Mouse (Mus musculus): ENCODE measurements around the gene Rasgef1a. TPM values are rescaled to one million over a fixed set of nuclear protein-coding genes. Genes with fewer than 3 reads are reported as not detected.
A peak's percentile ranks its signal among the peaks of the same experiment; 100 is the strongest.

Gene Rasgef1a
- polyA plus RNA-seq, 1 experiment: 0.11 TPM

- TF ChIP-seq REST (IDR thresholded peaks at IDR 0.05; ENCODE audit: insufficient read depth, insufficient read length) (no peak), TCF12 (IDR thresholded peaks at IDR 0.05; ENCODE audit: insufficient read depth, poor library complexity, severe bottlenecking) (no peak), POLR2AphosphoS2 (IDR thresholded peaks at IDR 0.05; ENCODE audit: insufficient read length, low read depth) (no peak), SRF (IDR thresholded peaks at IDR 0.05; ENCODE audit: control insufficient read depth, insufficient read length, low read depth) (no peak), MYOD1 (IDR thresholded peaks at IDR 0.05; ENCODE audit: control insufficient read depth in 1 of 3, insufficient read length in 2 of 3, low read depth in 2 of 3) (no peak), MAX (IDR thresholded peaks at IDR 0.05; ENCODE audit: low read depth) (no peak), POLR2A (IDR thresholded peaks at IDR 0.05; ENCODE audit: insufficient read length, low read depth) (no peak), MYOG (IDR thresholded peaks at IDR 0.05; ENCODE audit: control insufficient read depth in 1 of 3, insufficient read depth in 1 of 3, insufficient read length in 2 of 3, low read depth in 2 of 3) (no peak)
- Histone ChIP-seq H3K79me2 (ENCODE audit: control insufficient read depth, insufficient read depth) (no peaks in the 10 kb centered on the region), H3K4me2 (ENCODE audit: low read depth) (peak overlapping the region; percentile 80), H3K4me3 (peak overlapping the region; percentile 12), H3K36me3 (ENCODE audit: control insufficient read depth, insufficient read depth) (no peaks in the 10 kb centered on the region), H3ac (ENCODE audit: control insufficient read depth, insufficient read length) (no peak overlapping the region), H3K27me3 (ENCODE audit: control insufficient read depth, insufficient read depth, insufficient read length) (no peaks in the 10 kb centered on the region)
Observed at GRCm38 (mm10) chr6:118065837-118066198, 54.6 kb downstream of the Rasgef1a start.

- peak overlapping the region; percentile 80 for H3K4me2 ChIP-seq (ENCODE audit: low read depth)
- no peaks in the 10 kb centered on the region for H3K36me3 ChIP-seq (ENCODE audit: control insufficient read depth, insufficient read depth)
- no peaks in the 10 kb centered on the region for H3K79me2 ChIP-seq (ENCODE audit: control insufficient read depth, insufficient read depth)
- no peaks in the 10 kb centered on the region for H3K27me3 ChIP-seq (ENCODE audit: control insufficient read depth, insufficient read depth, insufficient read length)
- TF ChIP-seq CEBPB (IDR thresholded peaks at IDR 0.05; ENCODE audit: insufficient read depth, poor library complexity, severe bottlenecking): no peak
- peak in 2 of 3 experiments; percentile 32 to 87 for TF ChIP-seq MYOD1 (IDR thresholded peaks at IDR 0.05; ENCODE audit: control insufficient read depth in 1 of 3, insufficient read length in 2 of 3, low read depth in 2 of 3)
- peak; percentile 26 for TF ChIP-seq TCF3 (IDR thresholded peaks at IDR 0.05; ENCODE audit: insufficient read length, low read depth)
- TF ChIP-seq MYOG (IDR thresholded peaks at IDR 0.05; ENCODE audit: control insufficient read depth in 1 of 3, insufficient read depth in 1 of 3, insufficient read length in 2 of 3, low read depth in 2 of 3): peak in 2 of 3 experiments; percentile 52 to 79
- peak overlapping the region; percentile 12 for H3K4me3 ChIP-seq
- no peak overlapping the region for H3ac ChIP-seq (ENCODE audit: control insufficient read depth, insufficient read length)
Observed at GRCm38 (mm10) chr6:118066199-118067081, 55.2 kb downstream of the Rasgef1a start.

DNA sequence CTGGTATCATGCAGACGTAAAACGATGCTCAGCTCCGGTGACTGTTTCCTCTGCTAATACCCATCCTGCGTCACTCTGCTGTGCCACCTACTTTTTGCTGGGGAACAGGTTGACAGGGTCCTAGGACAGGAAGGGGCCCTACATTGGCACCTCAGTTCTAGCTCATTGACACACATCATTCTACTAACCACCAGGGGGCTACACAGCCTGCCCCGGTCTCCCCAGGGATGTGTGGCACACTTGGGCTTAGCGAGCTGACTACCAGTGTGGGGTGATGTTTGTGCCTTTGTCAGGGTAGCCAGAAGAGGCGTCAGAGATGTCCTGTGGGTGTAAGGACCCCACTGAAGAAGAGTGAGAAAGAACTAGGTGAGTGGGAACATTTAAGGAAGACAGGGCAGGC is 56.5 kb downstream of the Rasgef1a start:
- H3K27me3 ChIP-seq (ENCODE audit: control insufficient read depth, insufficient read depth, insufficient read length): no peaks in the 10 kb centered on the region
- H3K79me2 ChIP-seq (ENCODE audit: control insufficient read depth, insufficient read depth): no peaks in the 10 kb centered on the region
- no peak overlapping the region for H3K4me2 ChIP-seq (ENCODE audit: low read depth)
- H3ac ChIP-seq (ENCODE audit: control insufficient read depth, insufficient read length): no peak overlapping the region
- TF ChIP-seq REST (IDR thresholded peaks at IDR 0.05; ENCODE audit: insufficient read depth, insufficient read length) (no peak), TCF12 (IDR thresholded peaks at IDR 0.05; ENCODE audit: insufficient read depth, poor library complexity, severe bottlenecking) (no peak), POLR2A (IDR thresholded peaks at IDR 0.05; ENCODE audit: insufficient read length, low read depth) (no peak), MAX (IDR thresholded peaks at IDR 0.05; ENCODE audit: low read depth) (no peak), MYOG (IDR thresholded peaks at IDR 0.05; ENCODE audit: control insufficient read depth in 1 of 3, insufficient read depth in 1 of 3, insufficient read length in 2 of 3, low read depth in 2 of 3) (no peak), CEBPB (IDR thresholded peaks at IDR 0.05; ENCODE audit: insufficient read depth, poor library complexity, severe bottlenecking) (no peak), MYOD1 (IDR thresholded peaks at IDR 0.05; ENCODE audit: control insufficient read depth in 1 of 3, insufficient read length in 2 of 3, low read depth in 2 of 3) (no peak), SRF (IDR thresholded peaks at IDR 0.05; ENCODE audit: control insufficient read depth, insufficient read length, low read depth) (no peak), TCF3 (IDR thresholded peaks at IDR 0.05; ENCODE audit: insufficient read length, low read depth) (no peak), E2F4 (IDR thresholded peaks at IDR 0.05; ENCODE audit: insufficient read depth) (no peak), POLR2AphosphoS2 (IDR thresholded peaks at IDR 0.05; ENCODE audit: insufficient read length, low read depth) (no peak), USF1 (IDR thresholded peaks at IDR 0.05; ENCODE audit: low read depth) (no peak)
- H3K4me3 ChIP-seq: no peak overlapping the region
- H3K36me3 ChIP-seq (ENCODE audit: control insufficient read depth, insufficient read depth): no peaks in the 10 kb centered on the region

GRCm38 (mm10) chr6:118070321-118071012 is 59.2 kb downstream of the Rasgef1a start:
- no peaks in the 10 kb centered on the region for H3K79me2 ChIP-seq (ENCODE audit: control insufficient read depth, insufficient read depth)
- TF ChIP-seq POLR2AphosphoS2 (IDR thresholded peaks at IDR 0.05; ENCODE audit: insufficient read length, low read depth): no peak
- no peak for TF ChIP-seq REST (IDR thresholded peaks at IDR 0.05; ENCODE audit: insufficient read depth, insufficient read length)
- no peak for TF ChIP-seq SRF (IDR thresholded peaks at IDR 0.05; ENCODE audit: control insufficient read depth, insufficient read length, low read depth)
- no peak for TF ChIP-seq TCF3 (IDR thresholded peaks at IDR 0.05; ENCODE audit: insufficient read length, low read depth)
- TF ChIP-seq CEBPB (IDR thresholded peaks at IDR 0.05; ENCODE audit: insufficient read depth, poor library complexity, severe bottlenecking): no peak
- TF ChIP-seq USF1 (IDR thresholded peaks at IDR 0.05; ENCODE audit: low read depth): no peak
- no peak for TF ChIP-seq E2F4 (IDR thresholded peaks at IDR 0.05; ENCODE audit: insufficient read depth)
- H3K36me3 ChIP-seq (ENCODE audit: control insufficient read depth, insufficient read depth): no peaks in the 10 kb centered on the region
- no peak overlapping the region for H3K4me2 ChIP-seq (ENCODE audit: low read depth)
- peaks cover 15% of the 10 kb centered on the region for H3K27me3 ChIP-seq (ENCODE audit: control insufficient read depth, insufficient read depth, insufficient read length)
- H3ac ChIP-seq (ENCODE audit: control insufficient read depth, insufficient read length): no peak overlapping the region
- no peak overlapping the region for H3K4me3 ChIP-seq
